Mouse (Mus musculus): ENCODE results near the gene Ccdc116. TPM values are rescaled to one million over a fixed set of nuclear protein-coding genes. Genes with fewer than 3 reads are reported as not detected.

The Ccdc116 gene
- polyA plus RNA-seq (2014; fragmentation: Illumina TruSeq; extraction: RNeasy Lipid Tissue Mini Kit (QIAGEN cat#74804); ENCODE audit: low read depth, low replicate concordance): 3.8 TPM

GRCm38 (mm10) chr16:17146772-17147235 is at the start of gene Ccdc116:
Gene Ccdc116, minus strand, starts transcription at chr16:17147229.

GRCm38 (mm10) chr16:17144339-17144738 is 2.7 kb downstream of the Ccdc116 start, which contains the start of gene Ydjc:
Gene Ydjc, plus strand, starts transcription at chr16:17144621.

GRCm38 (mm10) chr16:17132089-17132905 is 14.7 kb downstream of the Ccdc116 start, which contains the start of gene Sdf2l1:
Gene Sdf2l1, minus strand, starts transcription at chr16:17132383.

DNA sequence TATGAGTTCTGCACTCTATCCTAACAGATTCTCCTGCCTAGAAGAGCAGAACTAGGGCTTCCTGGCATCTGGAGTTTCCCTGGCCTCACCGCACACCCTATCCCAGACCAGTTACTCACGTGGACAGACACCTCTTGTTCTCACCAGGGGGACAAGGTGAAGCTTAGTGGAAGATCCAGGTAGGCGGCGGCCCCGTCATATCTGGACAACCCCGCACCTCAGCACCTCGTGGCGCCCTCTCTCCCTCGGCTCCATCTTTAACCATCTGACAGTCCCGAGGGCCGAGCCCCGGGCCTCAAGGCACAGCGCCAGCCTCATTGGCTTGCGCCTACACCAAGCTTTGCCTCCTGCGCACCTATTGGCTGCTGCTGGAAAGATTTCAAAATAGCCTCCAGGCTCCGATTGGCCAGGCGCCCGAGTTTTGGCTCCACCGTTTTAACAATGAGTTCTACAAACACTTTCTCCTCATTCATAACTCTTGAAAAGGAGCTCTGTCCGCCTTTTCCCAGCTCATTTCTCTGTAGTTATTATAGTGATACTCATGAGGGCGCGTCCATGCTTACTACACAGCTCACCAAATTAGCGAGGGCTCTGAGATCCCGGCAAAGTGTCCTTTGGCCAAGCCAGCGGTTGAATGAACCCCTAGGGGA is 22.0 kb downstream of the Ccdc116 start, which contains the start of gene 2610318N02Rik:
TSS of gene 2610318N02Rik (minus strand) at position 297 of the 650 bp plus-strand sequence.

DNA sequence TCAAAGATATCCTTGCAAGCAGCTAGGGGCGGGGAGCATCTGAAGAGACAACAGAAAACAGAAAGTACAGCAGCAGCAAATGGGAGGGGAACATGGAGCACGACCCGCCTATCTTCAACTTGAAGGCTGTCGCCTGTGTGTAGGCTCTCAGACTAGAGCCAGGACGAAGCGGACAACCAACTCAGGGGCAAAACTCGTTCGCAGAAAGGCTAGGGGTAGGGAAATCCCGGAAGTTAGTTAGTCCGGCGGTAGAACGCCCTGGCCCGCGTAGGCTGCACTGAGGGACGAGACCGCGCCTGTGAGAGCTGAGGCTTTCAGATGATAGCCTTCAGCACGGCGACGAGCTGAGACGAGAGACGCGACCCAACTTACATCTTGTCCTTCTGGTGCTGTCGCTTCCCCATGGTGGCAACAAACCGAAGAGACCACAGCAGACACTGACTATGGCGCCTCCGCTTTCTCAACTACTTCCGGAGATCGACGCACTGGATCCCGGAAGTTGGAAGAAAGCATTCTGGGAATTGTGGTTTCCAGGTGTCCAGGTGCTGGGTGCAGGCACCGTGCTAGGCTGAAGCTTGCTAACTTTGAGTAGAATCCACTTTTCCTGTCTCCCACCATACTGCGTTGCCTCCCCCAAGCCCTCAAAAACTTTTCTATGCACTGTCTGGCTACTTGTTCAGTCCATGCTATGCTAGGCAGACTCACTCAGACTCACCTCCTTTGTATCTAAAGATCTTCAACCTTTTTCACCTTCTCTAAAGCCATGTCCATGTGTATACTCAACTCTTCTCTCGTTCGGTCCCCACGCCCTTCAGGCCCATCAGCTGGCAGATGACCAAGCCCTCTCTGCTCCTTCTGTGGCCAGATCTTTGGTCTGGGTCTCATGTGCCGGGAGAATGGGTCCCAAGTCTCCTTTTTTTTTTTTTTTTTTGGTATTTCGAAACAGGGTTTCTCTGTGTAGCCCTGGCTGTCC is 36.0 kb downstream of the Ccdc116 start, which contains the start of gene Ppil2:
TSS of gene Ppil2 (minus strand) at position 487 of the 973 bp plus-strand sequence.

Other genes starting within 250 kb of the Ccdc116 start
- gene Mapk1, start 163.8 kb downstream of the Ccdc116 start, polyA plus RNA-seq (2014; fragmentation: Illumina TruSeq; extraction: RNeasy Lipid Tissue Mini Kit (QIAGEN cat#74804); ENCODE audit: low read depth, low replicate concordance): 101 TPM
- 9.1 TPM for gene Ypel1, start 77.5 kb downstream of the Ccdc116 start, polyA plus RNA-seq (2014; fragmentation: Illumina TruSeq; extraction: RNeasy Lipid Tissue Mini Kit (QIAGEN cat#74804); ENCODE audit: low read depth, low replicate concordance)
- 61.7 TPM for gene Ppil2, start 36.0 kb downstream of the Ccdc116 start, polyA plus RNA-seq (2014; fragmentation: Illumina TruSeq; extraction: RNeasy Lipid Tissue Mini Kit (QIAGEN cat#74804); ENCODE audit: low read depth, low replicate concordance)
- gene 2610318N02Rik, start 22.1 kb downstream of the Ccdc116 start, polyA plus RNA-seq (2014; fragmentation: Illumina TruSeq; extraction: RNeasy Lipid Tissue Mini Kit (QIAGEN cat#74804); ENCODE audit: low read depth, low replicate concordance): 33.2 TPM
- 116 TPM for gene Sdf2l1, start 14.8 kb downstream of the Ccdc116 start, polyA plus RNA-seq (2014; fragmentation: Illumina TruSeq; extraction: RNeasy Lipid Tissue Mini Kit (QIAGEN cat#74804); ENCODE audit: low read depth, low replicate concordance)
- gene Ydjc, start 2.6 kb downstream of the Ccdc116 start, polyA plus RNA-seq (2014; fragmentation: Illumina TruSeq; extraction: RNeasy Lipid Tissue Mini Kit (QIAGEN cat#74804); ENCODE audit: low read depth, low replicate concordance): 3.0 TPM
- gene Ube2l3, start 55.4 kb upstream of the Ccdc116 start, polyA plus RNA-seq (2014; fragmentation: Illumina TruSeq; extraction: RNeasy Lipid Tissue Mini Kit (QIAGEN cat#74804); ENCODE audit: low read depth, low replicate concordance): 118 TPM
- gene Rimbp3, start 61.4 kb upstream of the Ccdc116 start, polyA plus RNA-seq (2014; fragmentation: Illumina TruSeq; extraction: RNeasy Lipid Tissue Mini Kit (QIAGEN cat#74804); ENCODE audit: low read depth, low replicate concordance): 4.1 TPM
- gene Hic2, start 86.3 kb upstream of the Ccdc116 start, polyA plus RNA-seq (2014; fragmentation: Illumina TruSeq; extraction: RNeasy Lipid Tissue Mini Kit (QIAGEN cat#74804); ENCODE audit: low read depth, low replicate concordance): 2.4 TPM
- 25.0 TPM for gene Tmem191c, start 128.8 kb upstream of the Ccdc116 start, polyA plus RNA-seq (2014; fragmentation: Illumina TruSeq; extraction: RNeasy Lipid Tissue Mini Kit (QIAGEN cat#74804); ENCODE audit: low read depth, low replicate concordance)
- gene Serpind1, start 184.1 kb upstream of the Ccdc116 start, polyA plus RNA-seq (2014; fragmentation: Illumina TruSeq; extraction: RNeasy Lipid Tissue Mini Kit (QIAGEN cat#74804); ENCODE audit: low read depth, low replicate concordance): not detected

Data from adipose tissue, adult 10 weeks (tissue).